Mouse (Mus musculus) heart, embryonic 16.5 days (tissue): Measurements from ENCODE around the gene Acvr1b. TPM values are rescaled to one million over a fixed set of nuclear protein-coding genes. Genes with fewer than 3 reads are reported as not detected.

Experiments used
- ATAC-seq: fragments of 200-750 bp; cut with Nextera tagmentation; replicated peaks from 2 replicates; pipeline ENCODE4 v1.8.0; 2017; ENCODE audit warnings: moderate number of reproducible peaks; ENCODE audit not compliant: insufficient read depth, low FRiP score; ENCODE audit errors: extremely low read depth
- H3K27ac ChIP-seq: fragments of 300-500 bp; sonication (generic); 2 replicates; pipeline ENCODE4 v1.5.1; 2014; ENCODE audit warnings: mild to moderate bottlenecking, low read length, control low read depth, moderate library complexity
- H3K27me3 ChIP-seq: fragments of 300-500 bp; sonication (generic); 2 replicates; pipeline ENCODE4 v1.6.1; 2014; ENCODE audit warnings: low read length, mixed read lengths; ENCODE audit not compliant: control insufficient read depth, insufficient read depth
- H3K36me3 ChIP-seq: fragments of 300-500 bp; sonication (generic); 2 replicates; pipeline ENCODE4 v1.6.1; 2014; ENCODE audit not compliant: control insufficient read depth, insufficient read depth
- H3K4me1 ChIP-seq: fragments of 300-500 bp; sonication (generic); 2 replicates; pipeline ENCODE4 v1.6.1; 2014; ENCODE audit warnings: low read length, mixed read lengths; ENCODE audit not compliant: control insufficient read depth, insufficient read depth
- H3K4me2 ChIP-seq: fragments of 300-500 bp; sonication (generic); 2 replicates; pipeline ENCODE4 v1.6.1; 2014; ENCODE audit warnings: low read depth, mild to moderate bottlenecking, control low read depth, low read length
- H3K4me3 ChIP-seq: fragments of 300-500 bp; sonication (generic); 2 replicates; pipeline ENCODE4 v1.5.1; 2014; ENCODE audit warnings: mild to moderate bottlenecking, control low read depth, low read length
- H3K9ac ChIP-seq: fragments of 300-500 bp; sonication (generic); 2 replicates; pipeline ENCODE4 v1.6.1; 2014; ENCODE audit warnings: low read length, control low read depth
- H3K9me3 ChIP-seq: fragments of 300-500 bp; sonication (generic); replicated peaks from 2 replicates; pipeline ENCODE4 v1.6.1; 2016; ENCODE audit warnings: low read length; ENCODE audit not compliant: control insufficient read depth
- WGBS: fragments of 180-500 bp; shearing (Covaris S2); extraction: QIAGEN DNeasy Blood & Tissue Kit; methylation state at CpG from one replicate; pipeline ENCODE4 v1.1.7; 2014; 5-methylcytosine and 5-hydroxymethylcytosine counted together
- polyA plus RNA-seq: library from polyadenylated mRNA; unstranded; fragments of >200 nt; fragmentation: Nextera tagmentation; extraction: Ambion mirVana; gene quantifications from 2 replicates; pipeline ENCODE4 v1.2.1, GENCODE M21; 2015

Acvr1b gene
- polyA plus RNA-seq, 1 experiment from 2014 or later = 7.1 TPM

DNA sequence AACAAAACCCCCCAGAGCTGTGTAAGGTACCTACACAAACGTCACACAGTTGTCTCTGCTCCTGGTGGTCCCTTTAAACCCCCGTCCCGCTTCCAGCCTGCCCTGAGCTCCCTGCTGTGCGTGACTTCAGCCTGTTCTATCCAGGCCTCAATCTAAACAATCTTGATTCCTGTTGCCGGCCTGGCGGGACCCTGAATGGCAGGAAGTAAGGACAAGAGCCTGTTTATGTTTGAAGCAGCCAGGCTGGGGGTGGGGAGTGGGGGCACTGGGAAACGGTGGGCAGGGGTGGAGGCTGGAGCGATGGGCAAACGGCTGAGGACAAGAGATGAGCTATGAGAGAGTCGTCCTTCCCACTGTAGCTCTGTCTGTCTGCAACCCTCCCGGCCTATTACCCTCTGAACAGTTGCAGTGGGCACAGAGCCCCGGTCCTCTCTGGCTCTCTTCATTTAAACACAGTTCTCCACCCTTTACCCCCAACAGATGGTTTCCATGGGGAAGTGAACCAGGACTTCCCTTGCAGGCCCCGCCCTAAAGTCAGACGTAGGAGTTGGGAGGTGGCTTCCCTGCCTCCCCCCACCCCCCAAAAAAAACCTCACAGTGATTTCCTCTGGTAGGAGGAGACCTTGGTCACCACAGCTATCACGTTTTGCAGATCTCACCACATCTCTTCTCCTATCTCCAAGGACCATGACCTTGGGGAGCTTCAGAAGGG is 39.7 kb upstream of the Acvr1b start:
- peak; percentile 38; the same call in 1 of the 2 replicates for ATAC-seq
- Histone ChIP-seq H3K4me2 (peak overlapping the region; percentile 46), H3K9ac (0 out of 2 replicates have a peak overlapping the region, but pooled peaks have one; percentile 34), H3K27ac (peak overlapping the region; percentile 66), H3K4me3 (peak overlapping the region; percentile 35), H3K27me3 (peaks cover 25% of the 10 kb centered on the region), H3K9me3 (no peaks in the 10 kb centered on the region), H3K36me3 (peaks cover 2% of the 10 kb centered on the region; the same call in 1 of the 2 replicates), H3K4me1 (peaks cover 26% of the 10 kb centered on the region)
- 37% methylated on average over 15 of the region's 15 CpGs for WGBS

DNA sequence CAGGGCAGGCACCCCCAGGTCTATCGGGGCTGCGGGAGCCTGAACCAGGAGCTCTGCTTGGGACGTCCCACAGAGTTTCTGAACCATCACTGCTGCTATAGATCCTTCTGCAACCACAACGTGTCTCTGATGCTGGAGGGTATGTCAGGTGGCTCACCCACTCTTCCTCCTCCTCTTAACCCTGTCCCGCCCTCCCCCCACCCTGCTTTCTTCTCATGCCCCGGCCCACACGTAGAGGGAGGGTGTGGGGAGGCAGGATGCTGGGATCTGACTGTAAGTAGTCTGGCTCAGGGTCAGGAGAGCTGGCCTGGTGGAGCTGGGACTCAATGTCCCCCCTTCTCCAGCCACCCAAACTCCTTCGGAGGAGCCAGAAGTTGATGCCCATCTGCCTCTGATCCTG is 38.5 kb upstream of the Acvr1b start:
- WGBS = 57% methylated on average over 8 of the region's 8 CpGs
- Histone ChIP-seq H3K4me3 (peak overlapping the region; percentile 35), H3K27me3 (peaks cover 15% of the 10 kb centered on the region), H3K9me3 (no peaks in the 10 kb centered on the region), H3K4me1 (peaks cover 31% of the 10 kb centered on the region), H3K27ac (no peak overlapping the region), H3K4me2 (peak overlapping the region; percentile 46), H3K36me3 (peaks cover 2% of the 10 kb centered on the region; the same call in 1 of the 2 replicates), H3K9ac (peak overlapping the region; percentile 56)
- ATAC-seq = no peak

DNA sequence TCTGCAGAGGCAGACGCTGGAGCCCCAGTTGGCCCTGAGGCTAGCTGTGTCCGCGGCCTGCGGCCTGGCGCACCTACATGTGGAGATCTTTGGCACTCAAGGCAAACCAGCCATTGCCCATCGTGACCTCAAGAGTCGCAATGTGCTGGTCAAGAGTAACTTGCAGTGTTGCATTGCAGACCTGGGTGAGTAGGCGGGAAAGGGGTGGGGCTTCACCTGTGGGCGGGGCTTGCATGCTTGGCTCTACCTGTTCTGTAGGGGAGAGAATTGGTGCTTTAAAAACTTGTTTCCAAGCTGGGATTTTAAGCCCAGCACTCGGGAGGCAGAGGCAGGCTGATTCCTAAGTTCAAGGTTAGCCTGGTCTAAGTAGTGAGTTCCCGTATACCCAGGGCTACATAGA is 36.4 kb upstream of the Acvr1b start:
- WGBS = 79% methylated on average over 11 of the region's 11 CpGs
- peaks cover 25% of the 10 kb centered on the region for H3K4me1 ChIP-seq
- H3K4me2 ChIP-seq = no peak overlapping the region

DNA sequence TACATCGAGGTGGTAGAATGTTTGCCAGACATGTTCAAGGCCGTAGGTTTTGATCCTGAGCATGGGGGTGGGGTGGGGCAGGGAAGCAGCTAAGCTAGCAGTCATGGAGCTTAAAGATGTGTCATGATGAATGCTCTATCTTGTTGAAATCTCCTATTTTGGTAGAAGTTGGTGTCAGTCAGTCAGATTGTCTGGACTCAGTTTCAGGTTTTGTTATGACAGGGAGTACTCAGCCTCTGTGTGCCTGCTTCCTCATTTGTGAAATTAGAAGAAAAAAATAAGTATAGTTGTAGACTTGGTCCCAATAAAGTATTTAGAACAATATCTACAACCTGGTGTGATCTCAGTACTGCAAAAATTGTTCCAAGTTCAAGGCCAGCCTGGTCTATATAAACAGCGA is 35.2 kb upstream of the Acvr1b start:
- WGBS = 75% methylated on average over 3 of the region's 3 CpGs
- H3K4me3 ChIP-seq = no peak overlapping the region
- H3K4me1 ChIP-seq = peaks cover 37% of the 10 kb centered on the region
- H3K4me2 ChIP-seq = no peak overlapping the region
- no peak overlapping the region for H3K27ac ChIP-seq
- H3K9me3 ChIP-seq = no peaks in the 10 kb centered on the region
- no peak overlapping the region for H3K9ac ChIP-seq
- H3K36me3 ChIP-seq = peaks cover 2% of the 10 kb centered on the region; the same call in 1 of the 2 replicates
- no peak for ATAC-seq
- H3K27me3 ChIP-seq = 0 out of 2 replicates have a peak, but pooled peaks cover 3% of the 10 kb centered on the region

More for the DNA sequence above, 36.4 kb upstream of the Acvr1b start:
- Histone ChIP-seq H3K9me3 (no peaks in the 10 kb centered on the region), H3K27ac (no peak overlapping the region), H3K27me3 (0 out of 2 replicates have a peak, but pooled peaks cover 3% of the 10 kb centered on the region), H3K4me3 (no peak overlapping the region), H3K36me3 (peaks cover 2% of the 10 kb centered on the region; the same call in 1 of the 2 replicates), H3K9ac (no peak overlapping the region)
- no peak for ATAC-seq

DNA sequence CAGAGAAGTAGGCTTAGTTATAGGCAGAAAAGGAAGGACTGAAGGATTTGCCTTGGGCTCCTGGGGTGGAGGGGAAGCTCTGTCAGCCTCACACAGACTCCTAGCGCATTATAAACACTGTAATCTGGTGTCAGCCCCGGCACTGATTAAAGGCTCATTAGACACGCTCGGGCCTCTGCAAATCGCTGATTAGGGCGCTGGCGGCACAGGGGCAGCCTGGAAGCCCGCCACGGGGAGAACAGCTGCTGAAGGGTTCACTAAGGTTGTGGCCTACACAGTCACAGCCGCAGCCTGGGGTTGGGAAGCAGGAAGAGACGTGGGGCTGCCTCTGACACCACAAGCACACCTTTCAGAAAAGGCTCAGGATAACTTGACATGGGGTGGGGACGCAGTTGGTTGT is 34.0 kb upstream of the Acvr1b start:
- H3K9ac ChIP-seq = peak overlapping the region; percentile 6
- peaks cover 2% of the 10 kb centered on the region; the same call in 1 of the 2 replicates for H3K36me3 ChIP-seq
- whole genome bisulfite sequencing = 15% methylated on average over 12 of the region's 12 CpGs
- H3K27me3 ChIP-seq = 0 out of 2 replicates have a peak, but pooled peaks cover 3% of the 10 kb centered on the region
- peak overlapping the region; percentile 58 for H3K27ac ChIP-seq
- peaks cover 49% of the 10 kb centered on the region for H3K4me1 ChIP-seq
- H3K4me3 ChIP-seq = no peak overlapping the region; the same call in 1 of the 2 replicates
- no peaks in the 10 kb centered on the region for H3K9me3 ChIP-seq
- peak; percentile 34 for ATAC-seq
- H3K4me2 ChIP-seq = peak overlapping the region; percentile 16

DNA sequence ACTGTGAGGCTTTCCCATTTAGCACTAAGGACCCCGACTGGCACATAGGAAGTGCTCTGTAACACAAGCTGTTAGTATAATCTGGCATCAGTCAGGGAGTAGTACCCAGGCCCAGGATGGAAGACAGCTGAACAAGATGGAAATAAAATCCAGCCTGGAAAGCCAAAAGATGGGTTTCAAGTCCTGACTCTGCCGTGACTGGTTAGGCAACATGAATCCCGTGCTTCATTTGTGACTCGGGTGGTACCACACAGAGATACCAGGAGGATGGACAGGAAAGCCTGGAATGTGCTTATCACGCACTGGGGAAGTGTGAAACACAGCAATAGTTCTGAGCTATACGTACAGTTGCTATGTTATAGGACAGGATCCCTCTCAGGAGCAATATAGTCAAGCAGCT is 33.3 kb upstream of the Acvr1b start:
- H3K4me1 ChIP-seq = peaks cover 54% of the 10 kb centered on the region
- H3K27me3 ChIP-seq = 0 out of 2 replicates have a peak, but pooled peaks cover 1% of the 10 kb centered on the region
- ATAC-seq = no peak
- WGBS = 36% methylated on average over 6 of the region's 6 CpGs
- H3K9me3 ChIP-seq = no peaks in the 10 kb centered on the region
- peak overlapping the region; percentile 58 for H3K27ac ChIP-seq
- H3K36me3 ChIP-seq = peaks cover 2% of the 10 kb centered on the region; the same call in 1 of the 2 replicates
- H3K4me2 ChIP-seq = no peak overlapping the region
- H3K4me3 ChIP-seq = no peak overlapping the region
- H3K9ac ChIP-seq = no peak overlapping the region; the same call in 1 of the 2 replicates

DNA sequence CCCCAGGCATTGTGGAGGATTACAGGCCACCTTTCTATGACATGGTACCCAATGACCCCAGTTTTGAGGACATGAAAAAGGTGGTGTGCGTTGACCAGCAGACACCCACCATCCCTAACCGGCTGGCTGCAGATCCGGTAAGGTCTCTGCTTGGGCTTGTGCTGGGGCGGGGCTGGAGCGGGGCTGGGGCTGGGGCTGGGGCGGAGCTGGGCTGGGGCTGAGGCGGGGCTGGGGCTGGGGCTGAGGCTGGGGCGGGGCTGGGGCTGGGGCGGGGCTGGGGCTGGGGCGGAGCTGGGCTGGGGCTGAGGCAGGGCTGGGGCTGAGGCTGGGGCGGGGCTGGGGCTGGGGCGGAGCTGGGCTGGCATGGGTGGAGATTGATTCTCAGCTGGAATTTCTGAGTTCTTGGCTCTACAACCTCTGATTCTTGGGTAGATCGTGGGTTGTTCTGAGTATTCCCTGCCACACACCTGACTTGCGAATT is 32.8 kb upstream of the Acvr1b start:
- peak; percentile 24 for ATAC-seq
- WGBS = 10% methylated on average over 8 of the region's 14 CpGs
- H3K9me3 ChIP-seq = no peaks in the 10 kb centered on the region
- H3K9ac ChIP-seq = no peak overlapping the region
- H3K27ac ChIP-seq = no peak overlapping the region
- no peak overlapping the region for H3K4me3 ChIP-seq
- peaks cover 59% of the 10 kb centered on the region for H3K4me1 ChIP-seq
- H3K36me3 ChIP-seq = peaks cover 2% of the 10 kb centered on the region; the same call in 1 of the 2 replicates
- no peak overlapping the region for H3K4me2 ChIP-seq
- no peaks in the 10 kb centered on the region for H3K27me3 ChIP-seq

DNA sequence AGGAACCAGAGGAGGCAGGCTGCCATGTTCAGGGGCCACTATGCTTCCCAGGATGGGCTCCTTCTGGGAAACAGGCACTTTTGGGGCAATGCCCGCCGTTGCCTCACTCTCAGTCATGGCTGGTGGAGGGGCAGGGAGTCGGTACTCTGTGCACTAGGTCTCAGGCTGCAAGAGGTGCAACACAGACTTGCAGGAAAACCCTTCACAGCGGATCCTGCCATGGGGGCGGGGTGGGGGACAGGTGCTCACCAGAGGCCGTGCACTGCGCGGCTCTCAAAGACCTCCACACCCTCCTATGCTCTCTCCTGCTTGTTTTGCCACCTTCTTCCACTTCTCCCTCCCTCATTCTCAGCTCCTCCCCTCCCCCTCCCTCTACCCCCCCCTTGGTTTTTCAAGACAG is 31.2 kb upstream of the Acvr1b start:
- no peak overlapping the region for H3K9ac ChIP-seq
- no peaks in the 10 kb centered on the region for H3K9me3 ChIP-seq
- no peak overlapping the region for H3K4me3 ChIP-seq
- H3K27ac ChIP-seq = no peak overlapping the region; the same call in 1 of the 2 replicates
- no peak overlapping the region for H3K4me2 ChIP-seq
- 53% methylated on average over 8 of the region's 8 CpGs for WGBS
- H3K4me1 ChIP-seq = peaks cover 73% of the 10 kb centered on the region
- no peak for ATAC-seq
- H3K36me3 ChIP-seq = peaks cover 2% of the 10 kb centered on the region; the same call in 1 of the 2 replicates
- no peaks in the 10 kb centered on the region for H3K27me3 ChIP-seq

DNA sequence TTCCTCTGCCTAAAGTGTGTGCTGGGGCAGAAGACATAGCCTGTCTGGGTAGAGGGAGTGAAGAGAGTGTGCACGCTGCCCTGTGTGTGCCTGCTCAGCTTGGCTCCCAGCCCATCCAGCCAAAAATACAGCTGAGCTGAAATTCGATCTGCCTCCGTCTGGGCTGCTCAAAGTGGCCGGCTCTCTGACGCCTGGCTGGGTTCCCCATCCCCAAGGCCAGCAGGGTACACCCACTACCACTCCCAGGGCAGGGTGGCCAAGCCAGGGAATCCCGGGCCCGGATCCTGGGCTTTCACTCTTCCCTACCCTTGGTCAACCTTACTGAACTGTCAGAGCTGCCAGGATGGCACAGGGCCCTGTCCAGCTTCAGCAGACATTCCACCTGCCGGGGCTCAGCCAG is 30.4 kb upstream of the Acvr1b start:
- peak; percentile 34; the same call in 1 of the 2 replicates for ATAC-seq
- Histone ChIP-seq H3K9me3 (no peaks in the 10 kb centered on the region), H3K4me1 (peaks cover 81% of the 10 kb centered on the region), H3K9ac (0 out of 2 replicates have a peak overlapping the region, but pooled peaks have one; percentile 10), H3K4me2 (0 out of 2 replicates have a peak overlapping the region, but pooled peaks have one; percentile 1), H3K27me3 (no peaks in the 10 kb centered on the region), H3K4me3 (no peak overlapping the region), H3K36me3 (no peaks in the 10 kb centered on the region), H3K27ac (peak overlapping the region; percentile 38)
- WGBS = 15% methylated on average over 8 of the region's 8 CpGs
